Mouse (Mus musculus) olfactory bulb, adult 2 months (tissue): ENCODE measurements around the gene N4bp2l2. TPM values are rescaled to one million over a fixed set of nuclear protein-coding genes. Genes with fewer than 3 reads are reported as not detected.

Source experiments
- H3K27ac ChIP-seq: fragments of 200-500 bp; 2 replicates; pipeline ENCODE4 v1.5.1; 2012; ENCODE audit warnings: low read depth, low read length; ENCODE audit not compliant: insufficient read depth
- H3K4me1 ChIP-seq: fragments of 200-500 bp; 2 replicates; pipeline ENCODE4 v1.6.1; 2012; ENCODE audit warnings: low read length; ENCODE audit not compliant: control insufficient read depth, insufficient read depth
- H3K4me3 ChIP-seq: fragments of 200-500 bp; 2 replicates; pipeline ENCODE4 v1.5.1; 2012; ENCODE audit warnings: mild to moderate bottlenecking, low read depth, low read length, moderate library complexity; ENCODE audit not compliant: insufficient read depth
- CTCF ChIP-seq: fragments of 200-500 bp; IDR thresholded peaks from 2 replicates; pipeline ENCODE4 v1.5.1; 2012; ENCODE audit warnings: low read depth, mild to moderate bottlenecking, low read length, moderate library complexity; ENCODE audit not compliant: insufficient read depth
- POLR2A ChIP-seq: fragments of 200-500 bp; IDR thresholded peaks from 2 replicates; pipeline ENCODE4 v1.6.1; 2012; ENCODE audit warnings: mild to moderate bottlenecking, low read depth, low read length, moderate library complexity; ENCODE audit not compliant: insufficient read depth
- WGBS: fragments of 180-500 bp; shearing (Covaris S2); methylation state at CpG from one replicate; pipeline ENCODE4 v1.1.7; 2018; 5-methylcytosine and 5-hydroxymethylcytosine counted together
- polyA plus RNA-seq: library from polyadenylated mRNA; stranded (reverse); fragments of >200 nt; gene quantifications from 2 replicates; pipeline ENCODE4 v1.2.4, GENCODE M21; 2012; ENCODE audit warnings: low replicate concordance; ENCODE audit not compliant: missing spikeins, insufficient read depth, insufficient read length

The N4bp2l2 gene
- polyA plus RNA-seq, 1 experiment: not detected

GRCm38 (mm10) chr5:150560851-150561250, 105.1 kb downstream of the N4bp2l2 start:
- Histone ChIP-seq H3K4me1 (no peaks in the 10 kb centered on the region), H3K4me3 (no peak overlapping the region), H3K27ac (no peak overlapping the region)
- WGBS: 97% methylated on average over 5 of the region's 5 CpGs
- TF ChIP-seq POLR2A (no peak), CTCF (no peak)

GRCm38 (mm10) chr5:150559519-150560103, 106.4 kb downstream of the N4bp2l2 start:
- no peak for TF ChIP-seq POLR2A
- TF ChIP-seq CTCF: no peak
- H3K4me1 ChIP-seq: no peaks in the 10 kb centered on the region
- H3K27ac ChIP-seq: no peak overlapping the region
- 96% methylated on average over 6 of the region's 6 CpGs for WGBS
- H3K4me3 ChIP-seq: no peak overlapping the region

Other genes starting within 250 kb of the N4bp2l2 start
- gene Zar1l, start 148.0 kb downstream of the N4bp2l2 start, polyA plus RNA-seq: not detected in 2 replicates
- gene Brca2, start 143.6 kb downstream of the N4bp2l2 start, polyA plus RNA-seq: not detected in 2 replicates
- 261 TPM in 1 of 2 replicates, not detected in the other for gene N4bp2l1, start 69.0 kb downstream of the N4bp2l2 start, polyA plus RNA-seq
- 121 and 216 TPM in 2 replicates for gene Pds5b, start 7.6 kb upstream of the N4bp2l2 start, polyA plus RNA-seq